Mouse (Mus musculus) regulatory T cell (primary cell): ENCODE data around the gene Il7r.

Experiments
- in situ Hi-C: fragments of 300-600 bp; cut with MboI, MseI; formaldehyde crosslinking; loops from one replicate; pipeline ENCODE4 v1.15.1; 2025; ENCODE audit warnings: high pct_unique_total_duplicates

Il7r gene

DNA sequence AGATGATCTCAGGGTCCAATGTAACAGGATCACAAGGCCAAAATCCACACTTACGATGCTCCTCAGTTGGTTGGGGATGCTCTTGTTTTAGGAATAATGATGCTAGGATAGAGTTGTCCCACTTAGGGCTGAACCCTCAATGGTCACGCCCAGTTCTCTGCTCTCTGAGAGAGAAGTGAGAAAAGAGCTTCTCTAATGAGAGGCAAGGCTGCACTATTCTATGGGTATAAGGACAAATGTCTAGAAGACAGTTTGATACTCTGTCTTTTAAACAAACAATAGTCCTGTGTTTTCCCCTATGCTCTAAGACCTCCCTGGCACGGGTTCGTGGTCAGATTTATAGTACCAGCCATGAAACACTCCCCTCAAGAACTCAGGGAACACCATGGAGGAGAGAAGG is at the start of gene Il7r:
Il7r (minus strand) TSS at position 101 of the 400 bp plus-strand sequence.
- in situ Hi-C loops: no loop called here

- in situ Hi-C loops: no loop called here
Measured at GRCm38 (mm10) chr15:9577303-9577702, 47.3 kb upstream of the Il7r start.

GRCm38 (mm10) chr15:9574796-9575195 is 44.8 kb upstream of the Il7r start:
- in situ Hi-C loops: no loop called here

DNA sequence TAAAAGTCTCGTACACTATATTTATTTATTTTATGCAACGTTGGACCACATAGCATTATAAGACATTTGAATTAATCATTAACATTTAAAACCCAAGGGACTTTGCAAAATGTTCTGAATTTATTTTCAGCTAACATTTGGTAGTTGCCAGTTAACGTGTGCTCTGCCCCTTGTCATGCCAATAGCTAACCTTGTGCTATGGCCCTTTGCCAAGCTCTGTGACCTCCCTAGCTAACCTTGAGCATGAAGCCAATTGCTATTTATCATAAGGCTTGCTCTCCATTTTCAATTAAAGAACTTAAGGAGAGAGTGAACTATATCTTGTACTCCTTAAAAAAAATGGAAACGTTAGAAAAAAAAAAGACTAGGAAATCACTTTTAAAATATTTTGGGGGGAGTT is 43.4 kb upstream of the Il7r start:
- in situ Hi-C loops: no loop called here

DNA sequence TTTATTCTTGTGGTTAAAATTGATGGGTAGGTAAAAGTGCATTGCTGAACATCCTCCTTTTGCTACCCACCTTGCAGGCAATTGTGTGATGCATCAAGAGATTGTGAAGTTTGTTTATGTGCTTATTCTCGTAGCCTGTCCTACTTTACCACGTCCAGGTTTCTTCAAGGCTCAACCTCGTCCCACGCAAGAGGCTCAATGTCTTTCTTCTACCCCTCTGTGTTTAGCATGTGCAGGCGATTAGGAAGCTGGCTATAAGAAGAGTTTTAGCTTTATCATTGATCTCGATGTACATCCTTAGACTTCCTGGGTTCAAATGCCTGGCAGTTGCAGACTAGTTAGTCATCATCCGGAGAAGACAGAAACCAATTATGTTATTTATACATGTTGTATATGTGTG is 42.7 kb upstream of the Il7r start:
- in situ Hi-C loops: no loop called here

DNA sequence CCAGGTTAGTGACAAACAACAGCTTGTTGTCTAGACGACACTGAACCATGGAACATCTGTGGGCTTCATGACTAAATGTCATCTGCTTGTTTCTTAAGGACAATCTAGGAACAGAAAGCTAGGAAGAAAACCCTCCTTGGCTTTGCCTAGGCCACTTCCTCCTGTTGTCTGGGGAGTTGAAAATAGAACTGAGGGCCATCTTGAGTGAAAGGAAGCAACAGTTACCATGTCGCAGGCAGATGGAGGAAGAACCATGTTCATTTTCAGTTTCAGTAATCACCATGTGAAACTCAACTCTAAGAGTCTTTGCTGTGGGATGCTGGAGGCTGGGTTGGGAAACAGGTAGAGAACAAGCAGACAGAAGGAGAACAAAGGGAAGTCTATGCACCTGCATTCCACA is 41.9 kb upstream of the Il7r start:
- in situ Hi-C loops: no loop called here

- in situ Hi-C loops: loop anchor here (5.0 to 10.0 kb wide), 3 partner anchors 105 to 507 kb away; no protein-coding TSS in a partner anchor
Measured at GRCm38 (mm10) chr15:9567316-9567715, 37.3 kb upstream of the Il7r start.

DNA sequence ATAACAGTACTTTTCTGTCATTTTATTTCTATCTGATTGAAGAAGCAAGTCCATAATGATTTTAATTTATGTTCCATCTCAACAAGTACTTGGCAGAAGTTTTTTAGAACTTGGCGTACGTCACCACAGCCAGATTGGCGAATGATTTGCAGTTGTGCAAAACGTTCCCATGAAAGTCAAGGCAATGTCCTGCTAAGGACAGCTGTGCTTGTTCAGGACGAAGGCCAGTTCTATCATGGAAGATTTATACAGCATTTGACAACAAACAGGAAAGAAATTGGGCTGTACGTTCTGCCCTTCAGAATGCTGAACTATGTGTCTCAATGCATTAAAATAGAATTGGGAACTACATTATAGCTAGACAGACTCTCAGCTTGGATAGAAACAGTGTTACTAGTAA is 35.4 kb upstream of the Il7r start:
- in situ Hi-C loops: loop anchor here (5.0 to 10.0 kb wide), 3 partner anchors 103 to 509 kb away; no protein-coding TSS in a partner anchor

- in situ Hi-C loops: loop anchor here (10.0 kb wide), 2 partner anchors 199 to 511 kb away; no protein-coding TSS in a partner anchor
Measured at GRCm38 (mm10) chr15:9564156-9564555, 34.2 kb upstream of the Il7r start.

- in situ Hi-C loops: loop anchor here (5.0 kb wide), 1 partner anchor 45 kb away; no protein-coding TSS in a partner anchor
Measured at GRCm38 (mm10) chr15:9557264-9557663, 27.3 kb upstream of the Il7r start.

- in situ Hi-C loops: no loop called here
Measured at GRCm38 (mm10) chr15:9548951-9549350, 19.0 kb upstream of the Il7r start.

DNA sequence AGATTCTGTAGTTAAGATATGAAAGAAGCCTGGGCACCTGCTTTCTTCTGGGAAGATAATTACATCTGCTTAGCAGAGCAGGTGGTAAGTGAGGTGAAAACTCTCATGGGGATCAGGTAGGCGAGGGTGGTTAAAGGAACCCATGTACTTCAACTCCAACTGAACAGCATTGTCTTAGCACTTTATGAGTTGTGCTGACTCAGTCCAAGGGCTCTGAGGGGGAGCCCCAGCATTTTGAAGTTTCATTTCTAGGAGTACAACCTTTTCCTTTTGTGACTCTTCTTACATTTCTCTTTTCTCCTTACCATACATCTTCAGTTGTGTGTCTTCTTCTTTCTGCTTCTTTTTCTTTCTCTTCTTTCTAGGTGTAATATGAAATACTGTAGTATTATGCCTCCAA is 5.2 kb upstream of the Il7r start:
- in situ Hi-C loops: no loop called here

- in situ Hi-C loops: no loop called here
Measured at GRCm38 (mm10) chr15:9533356-9533902, 3.5 kb upstream of the Il7r start.

- in situ Hi-C loops: no loop called here
Measured at GRCm38 (mm10) chr15:9529646-9530045, 330 bp downstream of the Il7r start.

DNA sequence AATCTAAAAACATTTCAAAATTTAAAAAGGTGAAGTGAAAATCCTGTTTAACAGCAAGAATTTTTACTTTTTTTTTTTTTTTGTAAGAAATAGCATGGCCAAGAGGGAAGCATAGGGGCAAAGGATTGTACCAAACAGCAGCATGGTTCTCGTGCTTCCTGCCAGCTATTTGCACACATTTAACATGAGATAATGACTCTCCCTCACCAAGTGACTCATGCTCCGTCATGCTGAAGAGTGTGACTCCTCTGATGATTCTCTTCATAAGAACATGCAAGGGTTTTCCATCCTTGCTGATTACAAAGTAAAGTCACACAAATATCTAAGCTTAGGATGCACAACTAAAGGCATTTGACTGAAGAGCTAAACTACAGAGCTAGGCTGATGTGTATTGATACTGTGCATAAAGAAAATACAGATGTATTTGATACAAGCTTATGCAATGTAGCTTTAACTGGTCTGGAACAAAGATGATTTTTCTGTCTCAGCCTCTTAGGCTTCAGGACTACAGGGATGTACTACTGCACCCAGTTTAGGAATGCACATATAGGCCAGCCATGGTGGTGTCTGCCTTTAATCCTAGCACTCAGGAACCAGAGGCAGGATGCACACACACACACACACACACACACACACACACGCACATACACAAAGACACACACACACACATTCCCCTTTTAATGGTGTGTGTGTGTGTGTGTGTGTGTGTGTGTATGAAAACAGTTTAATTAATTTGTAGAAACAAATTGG is 1.6 kb downstream of the Il7r start:
- in situ Hi-C loops: no loop called here

GRCm38 (mm10) chr15:9526412-9526811 is 3.6 kb downstream of the Il7r start:
- in situ Hi-C loops: no loop called here

GRCm38 (mm10) chr15:9524907-9525306 is 5.1 kb downstream of the Il7r start:
- in situ Hi-C loops: no loop called here

- in situ Hi-C loops: no loop called here
Measured at GRCm38 (mm10) chr15:9523956-9524355, 6.0 kb downstream of the Il7r start.

GRCm38 (mm10) chr15:9523059-9523458 is 6.9 kb downstream of the Il7r start:
- in situ Hi-C loops: no loop called here

- in situ Hi-C loops: no loop called here
Measured at GRCm38 (mm10) chr15:9492077-9492476, 37.9 kb downstream of the Il7r start.

DNA sequence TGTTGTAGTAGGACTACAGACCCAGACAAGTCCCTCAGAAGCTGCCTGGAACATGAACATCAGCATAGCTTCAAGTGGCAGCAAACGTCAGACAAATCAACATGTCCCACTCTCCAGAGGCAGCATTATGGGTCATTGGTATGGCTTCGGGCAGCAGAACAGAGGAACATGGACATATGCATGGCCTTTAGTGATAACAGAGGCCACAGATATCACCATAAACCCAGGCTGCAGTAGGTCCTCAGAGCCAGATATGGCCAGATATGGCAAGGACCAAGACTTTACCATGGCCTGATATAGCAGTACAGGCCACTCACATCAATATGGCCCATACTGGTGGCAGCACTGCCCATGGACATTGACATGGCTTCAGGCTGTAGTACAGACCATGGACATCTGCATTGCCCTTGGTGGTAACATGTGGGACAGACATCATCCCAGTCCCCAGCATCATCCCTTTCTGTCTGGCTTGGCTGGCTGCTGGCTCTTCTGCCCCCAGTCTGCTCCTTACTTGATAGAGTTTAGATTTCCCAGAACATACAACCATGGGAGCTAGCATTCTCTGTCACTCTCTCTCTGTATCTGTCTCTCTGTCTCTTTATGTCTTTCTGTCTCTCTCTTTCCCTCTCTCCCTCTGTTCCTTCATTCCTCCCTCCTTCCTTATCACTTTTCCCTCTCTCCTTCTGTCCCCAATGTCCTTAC is 40.4 kb downstream of the Il7r start:
- in situ Hi-C loops: no loop called here

GRCm38 (mm10) chr15:9473188-9473587 is 56.8 kb downstream of the Il7r start:
- in situ Hi-C loops: no loop called here

DNA sequence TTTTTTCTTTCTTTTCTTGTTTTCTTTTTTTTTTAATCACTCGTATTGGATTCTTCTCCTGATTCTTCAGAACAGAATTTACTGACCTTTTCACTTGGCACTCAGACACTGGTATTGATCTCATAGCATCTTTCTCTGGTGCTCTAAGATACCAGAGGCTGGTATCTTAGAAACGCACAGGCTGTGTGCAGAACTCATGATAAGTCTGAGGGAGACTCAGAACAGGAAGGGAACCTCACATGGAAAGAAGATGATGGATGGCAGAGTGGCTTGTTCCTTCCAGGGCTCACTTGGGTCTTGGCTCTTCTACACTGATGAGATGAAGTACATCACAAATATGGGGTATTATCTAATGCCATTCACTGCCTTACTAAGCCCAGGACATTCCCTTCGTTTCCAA is 57.4 kb downstream of the Il7r start:
- in situ Hi-C loops: no loop called here
